Mouse (Mus musculus) ZHBTc4 (cell line): ENCODE data around the gene Gm4214.
"Not testable (repeated sequence)": the region's sequence is repeated elsewhere in the genome, so short reads cannot be mapped to it uniquely, and the experiment has no call there.

ENCODE experiments used
- DNase-seq: peaks from one replicate; pipeline ENCODE4 v3.0.0-alpha.2; 2011; ENCODE audit warnings: low read depth, low spot score

Gene Gm4214

GRCm38 (mm10) chr7:22984573-22984972, at the start of gene Gm4214:
Gene Gm4214 (minus strand): TSS chr7:22984673.
- not testable (repeated sequence) for DNase-seq

DNA sequence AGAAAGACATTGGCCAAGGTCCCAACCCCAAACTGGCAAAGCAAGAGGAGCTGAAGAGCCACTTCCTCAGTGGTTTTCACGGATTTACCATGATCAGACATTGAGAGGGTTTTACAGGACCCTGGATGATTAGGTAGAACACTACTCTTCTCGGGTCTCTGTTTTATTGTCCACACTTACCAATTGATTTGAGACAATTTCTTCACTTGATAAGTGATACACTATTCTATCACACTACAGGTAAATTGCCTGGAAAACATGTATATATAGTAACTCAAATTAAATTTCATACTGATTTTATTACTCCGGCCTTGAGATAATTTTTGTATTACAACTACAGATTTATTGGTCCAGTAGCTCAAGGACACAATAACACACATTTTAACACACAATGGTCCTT, 35.4 kb upstream of the Gm4214 start, which contains the start of gene Gm4216:
Gm4216 (minus strand) TSS at position 101 of the 400 bp plus-strand sequence.
- DNase-seq: not testable (repeated sequence)
